Mouse (Mus musculus) lung, postnatal 4 days (tissue): ENCODE results near the gene Pde1b.

ENCODE experiments used
- DNase-seq, 2 experiments: peaks; one replicate each; pipeline ENCODE4 v3.0.0; 2021

Gene Pde1b

GRCm38 (mm10) chr15:103502435-103503250 lies at the start of gene Pde1b:
TSS of gene Pde1b (plus strand) at chr15:103503034.
- DNase-seq, result peak; percentile 66 to 74

GRCm38 (mm10) chr15:103453551-103454218 lies 49.1 kb upstream of the Pde1b start, which contains the start of gene Nckap1l:
TSS of gene Nckap1l (plus strand) at chr15:103453794.
- DNase-seq, result peak; percentile 69 to 73

- DNase-seq, result no peak
These were observed 48.4 kb upstream of the Pde1b start for GRCm38 (mm10) chr15:103454449-103454848.

GRCm38 (mm10) chr15:103462539-103463261 lies 40.1 kb upstream of the Pde1b start:
- peak in 1 of 2 experiments; percentile 25 for DNase-seq

- no peak for DNase-seq
These were observed 31.2 kb upstream of the Pde1b start for GRCm38 (mm10) chr15:103471488-103472194.

GRCm38 (mm10) chr15:103472265-103472664 lies 30.6 kb upstream of the Pde1b start:
- DNase-seq, result no peak

GRCm38 (mm10) chr15:103473182-103473581 lies 29.7 kb upstream of the Pde1b start:
- no peak for DNase-seq

GRCm38 (mm10) chr15:103473769-103474168 lies 29.1 kb upstream of the Pde1b start:
- DNase-seq, result no peak

GRCm38 (mm10) chr15:103479080-103479606 lies 23.7 kb upstream of the Pde1b start:
- DNase-seq, result no peak

GRCm38 (mm10) chr15:103480129-103480528 lies 22.7 kb upstream of the Pde1b start:
- DNase-seq, result no peak

GRCm38 (mm10) chr15:103482488-103482887 lies 20.3 kb upstream of the Pde1b start:
- DNase-seq, result no peak

GRCm38 (mm10) chr15:103484490-103484889 lies 18.3 kb upstream of the Pde1b start:
- DNase-seq, result no peak

- no peak for DNase-seq
These were observed 17.7 kb upstream of the Pde1b start for GRCm38 (mm10) chr15:103485106-103485505.

GRCm38 (mm10) chr15:103486658-103487057 lies 16.2 kb upstream of the Pde1b start:
- DNase-seq, result no peak

GRCm38 (mm10) chr15:103488336-103488735 lies 14.5 kb upstream of the Pde1b start:
- DNase-seq, result no peak

GRCm38 (mm10) chr15:103496204-103497140 lies 6.4 kb upstream of the Pde1b start:
- DNase-seq, result no peak

- no peak for DNase-seq
These were observed 4.7 kb upstream of the Pde1b start for GRCm38 (mm10) chr15:103498157-103498556.

GRCm38 (mm10) chr15:103500723-103501122 lies 2.1 kb upstream of the Pde1b start:
- no peak for DNase-seq

- no peak for DNase-seq
These were observed 1.6 kb upstream of the Pde1b start for GRCm38 (mm10) chr15:103501186-103501585.

GRCm38 (mm10) chr15:103503251-103503600 lies 392 bp downstream of the Pde1b start:
- no peak for DNase-seq

GRCm38 (mm10) chr15:103503660-103504059 lies 826 bp downstream of the Pde1b start:
- DNase-seq, result no peak
